Mouse (Mus musculus): Measurements from ENCODE around the gene Fasn. TPM values are rescaled to one million over a fixed set of nuclear protein-coding genes. Genes with fewer than 3 reads are reported as not detected.
A peak's percentile ranks its signal among the peaks of the same experiment; 100 is the strongest.
"Not testable (repeated sequence)": the region's sequence is repeated elsewhere in the genome, so short reads cannot be mapped to it uniquely, and the experiment has no call there.

Fasn gene
- 45.1 and 47.5 TPM in 2 replicates for polyA plus RNA-seq (2016; fragmentation: Nextera tagmentation; extraction: Ambion mirVana)

DNA sequence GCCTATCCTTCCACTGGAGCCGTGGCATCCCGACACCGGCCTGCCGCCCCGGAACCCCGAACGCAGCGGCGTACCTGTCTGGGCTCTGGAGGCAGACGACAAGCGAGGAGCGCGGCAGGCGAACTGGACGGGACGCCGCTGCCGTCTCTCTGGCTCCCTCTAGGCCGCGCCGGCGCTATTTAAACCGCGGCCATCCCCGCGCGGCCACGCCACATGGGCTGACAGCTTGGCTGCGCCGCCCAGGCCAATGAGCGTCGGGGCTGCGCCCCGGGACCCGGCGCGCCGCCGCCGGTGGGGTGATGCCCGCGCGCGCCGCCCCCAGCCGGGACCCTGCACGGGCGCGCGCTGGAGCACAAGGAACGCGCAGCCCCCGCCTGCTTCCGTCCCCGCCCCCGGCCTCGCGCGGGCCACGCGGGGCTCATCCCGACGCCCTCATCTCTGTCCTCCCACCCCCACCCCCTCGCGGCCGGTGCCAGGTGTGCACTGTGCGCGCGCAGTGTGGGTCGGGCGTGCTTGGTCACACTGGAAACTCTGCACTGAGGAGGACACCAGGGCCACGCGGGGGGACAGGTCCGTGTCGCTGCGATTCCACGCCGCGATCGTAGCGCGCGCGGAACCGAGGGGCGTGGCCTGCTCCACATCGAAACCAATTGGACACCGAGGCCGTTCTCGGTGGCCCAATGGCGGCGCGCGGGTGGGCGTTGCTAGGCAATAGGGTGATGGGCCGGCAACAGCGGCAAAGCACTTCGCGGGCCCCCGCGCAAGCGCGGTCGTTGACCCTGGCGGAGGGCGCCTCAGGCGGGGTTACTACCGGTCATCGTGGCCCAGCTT lies at the start of gene Fasn:
Fasn (minus strand) TSS at position 592 of the 831 bp plus-strand sequence.
- Histone ChIP-seq H3K9me3 (replicated peaks) (no peaks in the 10 kb centered on the region), H3K9ac (peak within 1 kb of the TSS; percentile 92), H3K4me2 (peak within 1 kb of the TSS; percentile 85), H3K4me3 (peak within 1 kb of the TSS; percentile 72), H3K27ac (ENCODE audit: poor library complexity, severe bottlenecking) (peak within 1 kb of the TSS; percentile 96), H3K27me3 (replicated peaks) (no peaks in the 10 kb centered on the region), H3K4me1 (replicated peaks) (peaks cover 47% of the 10 kb centered on the region), H3K36me3 (peaks cover 32% of the 10 kb centered on the region)
- WGBS, result 1% methylated on average over 105 of the region's 109 CpGs
- peak; percentile 91 for ATAC-seq (ENCODE audit: insufficient number of reproducible peaks, low FRiP score)

DNA sequence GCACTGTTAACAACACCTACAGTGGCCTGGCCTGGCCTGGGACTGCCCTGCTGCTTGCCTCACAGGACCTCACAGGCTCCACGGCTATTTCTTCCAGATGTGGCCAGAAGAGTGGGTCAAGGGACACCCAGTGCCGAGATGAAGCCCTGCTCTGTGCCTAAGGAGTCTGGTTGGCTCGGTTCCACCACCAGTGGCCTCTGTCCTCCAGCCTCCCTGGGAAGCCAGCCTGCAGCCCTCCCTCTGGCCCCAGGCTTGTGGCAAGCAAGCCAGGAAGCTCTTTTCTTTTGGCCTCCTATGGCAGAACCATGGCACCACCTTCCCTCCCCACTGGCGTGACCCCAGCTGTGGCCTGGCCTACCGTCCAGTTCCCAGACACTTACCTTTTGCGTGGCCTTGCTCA lies 48.9 kb upstream of the Fasn start:
- Histone ChIP-seq H3K36me3 (peaks cover 5% of the 10 kb centered on the region; the same call in 1 of the 2 replicates), H3K9me3 (replicated peaks) (no peaks in the 10 kb centered on the region), H3K4me2 (no peak overlapping the region), H3K4me1 (replicated peaks) (no peaks in the 10 kb centered on the region), H3K27ac (ENCODE audit: poor library complexity, severe bottlenecking) (no peak overlapping the region), H3K4me3 (no peak overlapping the region), H3K9ac (no peak overlapping the region), H3K27me3 (replicated peaks) (no peaks in the 10 kb centered on the region)
- ATAC-seq (ENCODE audit: insufficient number of reproducible peaks, low FRiP score), result no peak
- 81% methylated on average over 6 of the region's 6 CpGs for WGBS

DNA sequence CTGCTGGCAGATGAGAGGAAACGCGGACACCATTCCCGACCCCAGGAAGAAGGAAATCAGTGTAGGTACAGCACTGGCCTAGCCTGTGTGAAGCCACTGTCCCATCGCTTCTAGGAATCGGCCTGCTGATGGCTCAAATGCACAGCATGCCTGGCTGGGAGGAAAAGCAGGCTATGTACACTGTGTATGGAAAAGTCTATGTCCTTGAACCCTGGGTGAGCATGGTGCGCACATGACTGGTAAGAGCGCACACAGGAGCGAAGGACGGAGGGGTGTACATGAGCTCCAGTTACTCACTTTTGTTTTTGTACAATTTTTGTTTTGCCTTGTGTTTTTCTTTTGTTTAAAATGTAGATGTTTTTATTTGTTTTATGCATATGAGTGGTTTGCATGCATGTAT lies 47.2 kb upstream of the Fasn start:
- Histone ChIP-seq H3K4me3 (no peak overlapping the region), H3K27ac (ENCODE audit: poor library complexity, severe bottlenecking) (no peak overlapping the region), H3K9me3 (replicated peaks) (no peaks in the 10 kb centered on the region), H3K36me3 (no peaks in the 10 kb centered on the region; the same call in none of the 2 replicates), H3K27me3 (replicated peaks) (no peaks in the 10 kb centered on the region), H3K4me1 (replicated peaks) (no peaks in the 10 kb centered on the region), H3K4me2 (no peak overlapping the region), H3K9ac (no peak overlapping the region)
- 89% methylated on average over 9 of the region's 9 CpGs for WGBS
- no peak for ATAC-seq (ENCODE audit: insufficient number of reproducible peaks, low FRiP score)

DNA sequence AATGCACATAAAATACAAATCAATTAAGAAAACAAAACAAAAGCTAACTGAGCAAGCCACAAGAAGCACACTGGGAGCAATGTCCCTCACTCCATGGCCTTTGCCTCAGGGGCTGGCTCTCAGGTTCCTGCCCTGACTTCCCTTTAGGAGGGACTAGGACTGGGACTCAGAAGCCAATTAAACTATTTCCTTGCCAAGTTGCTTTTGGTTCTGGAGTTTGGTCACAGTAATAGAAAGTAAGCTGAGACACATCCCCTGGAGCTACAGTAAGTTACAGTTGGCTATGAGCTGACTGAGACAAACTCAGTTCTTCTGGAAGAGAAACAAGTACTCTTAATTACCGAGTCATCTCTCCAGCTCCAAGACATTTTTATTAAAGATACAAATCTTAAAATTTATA lies 41.5 kb upstream of the Fasn start:
- Histone ChIP-seq H3K9ac (no peak overlapping the region), H3K4me2 (no peak overlapping the region), H3K9me3 (replicated peaks) (no peaks in the 10 kb centered on the region), H3K36me3 (peaks cover 9% of the 10 kb centered on the region), H3K4me3 (no peak overlapping the region), H3K4me1 (replicated peaks) (no peaks in the 10 kb centered on the region), H3K27ac (ENCODE audit: poor library complexity, severe bottlenecking) (no peak overlapping the region), H3K27me3 (replicated peaks) (no peaks in the 10 kb centered on the region)
- no peak for ATAC-seq (ENCODE audit: insufficient number of reproducible peaks, low FRiP score)
- 89% methylated on average over 1 of the region's 1 CpGs for WGBS

DNA sequence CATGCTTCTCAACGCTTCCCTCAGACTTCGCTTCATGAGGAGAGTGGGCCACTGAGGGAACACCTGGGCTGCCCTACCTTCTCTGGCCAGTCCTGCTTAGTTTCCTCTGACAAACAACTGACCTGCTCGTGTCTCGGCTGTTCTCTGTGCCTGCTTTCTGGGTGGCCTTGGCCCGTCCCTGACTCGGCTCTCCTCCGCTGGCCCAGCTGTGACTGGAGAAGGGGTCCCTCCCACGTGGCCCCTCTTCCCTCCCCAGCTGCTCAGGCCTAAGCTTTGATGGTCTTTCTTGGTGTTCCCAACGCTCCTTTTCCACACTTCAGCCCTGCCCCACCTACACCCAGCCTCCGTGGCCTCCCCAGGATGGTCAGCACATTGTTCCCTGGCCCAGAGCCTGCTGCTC lies 38.5 kb upstream of the Fasn start:
- Histone ChIP-seq H3K27me3 (replicated peaks) (no peaks in the 10 kb centered on the region), H3K9me3 (replicated peaks) (no peaks in the 10 kb centered on the region), H3K4me3 (no peak overlapping the region), H3K9ac (no peak overlapping the region), H3K4me2 (no peak overlapping the region), H3K27ac (ENCODE audit: poor library complexity, severe bottlenecking) (no peak overlapping the region), H3K36me3 (peaks cover 32% of the 10 kb centered on the region), H3K4me1 (replicated peaks) (no peaks in the 10 kb centered on the region)
- 74% methylated on average over 10 of the region's 10 CpGs for WGBS
- ATAC-seq (ENCODE audit: insufficient number of reproducible peaks, low FRiP score), result no peak

DNA sequence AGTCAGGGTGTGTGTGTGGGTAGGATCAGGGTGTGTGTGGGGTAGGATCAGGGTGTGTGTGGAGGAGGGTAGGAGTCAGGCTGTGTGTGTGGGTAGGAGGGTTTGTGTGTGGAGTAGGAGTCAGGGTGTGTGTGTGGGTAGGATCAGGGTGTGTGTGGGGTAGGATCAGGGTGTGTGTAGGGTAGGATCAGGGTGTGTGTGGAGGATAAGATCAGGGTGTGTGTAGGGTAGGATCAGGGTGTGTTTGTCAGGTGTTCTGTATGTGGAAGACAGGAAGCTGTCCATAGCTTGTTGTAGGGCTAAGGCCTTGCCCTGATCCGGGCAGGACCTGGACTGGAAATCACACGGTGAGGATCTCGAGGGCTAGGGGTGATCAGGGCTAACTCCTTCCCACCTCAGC lies 31.6 kb upstream of the Fasn start:
- ATAC-seq (ENCODE audit: insufficient number of reproducible peaks, low FRiP score); H3K9ac ChIP-seq; H3K27me3 ChIP-seq (replicated peaks); H3K4me3 ChIP-seq; H3K4me2 ChIP-seq; H3K27ac ChIP-seq (ENCODE audit: poor library complexity, severe bottlenecking); H3K9me3 ChIP-seq (replicated peaks): not testable (repeated sequence)
- Histone ChIP-seq H3K36me3 (peaks cover 31% of the 10 kb centered on the region), H3K4me1 (replicated peaks) (peaks cover 22% of the 10 kb centered on the region)
- WGBS, result 94% methylated on average over 3 of the region's 3 CpGs

DNA sequence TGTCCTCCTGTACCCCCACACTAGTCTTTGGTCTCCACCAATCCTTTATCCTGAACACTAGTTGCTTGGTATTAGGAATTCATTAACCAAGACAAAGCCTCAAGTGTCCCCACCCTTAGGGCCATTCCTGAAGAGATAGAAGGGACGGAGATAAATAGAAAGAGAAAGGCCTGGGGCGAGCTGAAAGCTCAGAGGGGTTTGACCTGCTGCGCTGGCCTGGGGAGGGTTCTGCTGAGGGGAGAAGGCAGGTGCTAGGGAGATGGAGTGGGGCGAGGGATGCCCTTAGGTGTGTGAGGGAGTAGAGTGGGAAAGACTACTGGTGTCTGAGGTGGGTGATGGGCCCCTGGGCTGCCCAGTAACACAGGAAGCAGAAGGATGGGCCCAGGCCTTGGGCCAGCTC lies 29.4 kb upstream of the Fasn start:
- ATAC-seq (ENCODE audit: insufficient number of reproducible peaks, low FRiP score), result no peak
- Histone ChIP-seq H3K4me2 (no peak overlapping the region), H3K9ac (no peak overlapping the region), H3K27me3 (replicated peaks) (no peaks in the 10 kb centered on the region), H3K36me3 (peaks cover 13% of the 10 kb centered on the region), H3K4me1 (replicated peaks) (peaks cover 25% of the 10 kb centered on the region), H3K27ac (ENCODE audit: poor library complexity, severe bottlenecking) (no peak overlapping the region), H3K4me3 (no peak overlapping the region), H3K9me3 (replicated peaks) (0 out of 2 replicates have a peak, but pooled peaks cover 6% of the 10 kb centered on the region)
- 82% methylated on average over 4 of the region's 4 CpGs for WGBS

DNA sequence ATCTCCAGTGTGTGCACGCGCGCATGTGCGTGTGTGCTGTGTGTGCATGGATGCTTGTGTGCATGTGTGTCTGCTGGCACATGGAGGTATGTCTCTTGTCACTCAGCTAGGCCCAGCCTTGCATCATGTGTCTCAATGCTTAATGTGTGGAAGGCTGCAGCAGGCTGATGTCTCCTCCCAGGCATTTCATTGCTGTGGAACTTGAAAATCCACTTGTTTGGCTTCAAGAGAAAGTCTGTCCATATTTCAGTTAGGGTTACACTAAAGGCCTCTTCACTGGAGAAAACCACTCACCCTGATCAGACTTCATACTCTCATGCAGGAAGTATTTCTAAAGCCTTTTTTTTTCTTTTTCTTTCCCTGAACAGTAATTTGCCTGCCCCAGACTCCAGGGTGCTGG lies 28.8 kb upstream of the Fasn start:
- H3K36me3 ChIP-seq, result peaks cover 9% of the 10 kb centered on the region
- over 99% methylated on average over 4 of the region's 4 CpGs for WGBS
- H3K4me1 ChIP-seq (replicated peaks), result peaks cover 25% of the 10 kb centered on the region
- H3K27ac ChIP-seq (ENCODE audit: poor library complexity, severe bottlenecking), result no peak overlapping the region
- no peak for ATAC-seq (ENCODE audit: insufficient number of reproducible peaks, low FRiP score)
- H3K4me2 ChIP-seq, result no peak overlapping the region
- no peak overlapping the region for H3K4me3 ChIP-seq
- 0 out of 2 replicates have a peak, but pooled peaks cover 6% of the 10 kb centered on the region for H3K9me3 ChIP-seq (replicated peaks)
- no peak overlapping the region for H3K9ac ChIP-seq
- H3K27me3 ChIP-seq (replicated peaks), result no peaks in the 10 kb centered on the region

DNA sequence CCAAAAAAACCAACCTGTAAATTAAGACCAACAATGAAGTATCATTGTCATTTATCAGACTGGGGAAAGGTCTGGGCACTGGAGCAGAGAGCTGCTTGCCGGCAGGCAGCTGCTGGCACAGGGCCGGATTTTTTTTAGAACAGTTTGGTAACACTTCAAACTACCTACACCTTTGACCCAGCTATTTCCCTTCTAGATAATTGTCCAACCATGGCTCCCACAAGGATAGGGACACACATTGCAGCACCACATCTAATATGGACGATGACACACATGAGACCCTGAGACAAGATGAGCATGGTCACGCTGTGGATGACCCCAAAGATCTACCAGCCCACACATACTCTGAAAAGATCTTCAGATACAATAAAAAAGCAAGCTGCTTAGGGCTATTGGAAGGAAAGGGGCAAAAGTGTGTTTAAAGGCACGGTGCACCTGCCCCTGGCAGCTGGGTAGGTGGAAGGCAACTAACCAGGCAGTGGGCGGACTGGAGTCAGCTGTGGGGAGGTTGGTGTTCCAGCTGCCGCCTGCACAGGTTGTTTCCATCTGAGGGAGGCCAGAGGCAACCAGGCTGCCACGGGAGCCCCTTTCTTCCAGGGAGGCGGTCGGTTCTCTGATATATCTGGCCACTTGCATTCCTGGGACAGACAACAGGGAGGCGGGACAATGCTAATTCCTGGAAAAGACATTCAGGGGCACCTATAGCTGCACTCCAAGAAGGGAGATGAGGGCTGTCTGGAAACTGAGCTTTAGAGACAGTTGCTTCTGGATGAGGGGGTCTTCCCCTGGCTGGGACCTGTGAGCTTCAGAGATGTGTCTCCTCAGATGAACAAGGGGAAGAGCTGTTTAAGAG lies 28.0 kb upstream of the Fasn start:
- WGBS, result 41% methylated on average over 11 of the region's 11 CpGs
- H3K4me3 ChIP-seq, result no peak overlapping the region
- H3K36me3 ChIP-seq, result 0 out of 2 replicates have a peak, but pooled peaks cover 3% of the 10 kb centered on the region
- ATAC-seq (ENCODE audit: insufficient number of reproducible peaks, low FRiP score), result no peak
- H3K9ac ChIP-seq, result no peak overlapping the region
- H3K27ac ChIP-seq (ENCODE audit: poor library complexity, severe bottlenecking), result no peak overlapping the region; the same call in 1 of the 2 replicates
- H3K4me1 ChIP-seq (replicated peaks), result peaks cover 25% of the 10 kb centered on the region
- 0 out of 2 replicates have a peak, but pooled peaks cover 6% of the 10 kb centered on the region for H3K9me3 ChIP-seq (replicated peaks)
- H3K4me2 ChIP-seq, result no peak overlapping the region
- no peaks in the 10 kb centered on the region for H3K27me3 ChIP-seq (replicated peaks)

DNA sequence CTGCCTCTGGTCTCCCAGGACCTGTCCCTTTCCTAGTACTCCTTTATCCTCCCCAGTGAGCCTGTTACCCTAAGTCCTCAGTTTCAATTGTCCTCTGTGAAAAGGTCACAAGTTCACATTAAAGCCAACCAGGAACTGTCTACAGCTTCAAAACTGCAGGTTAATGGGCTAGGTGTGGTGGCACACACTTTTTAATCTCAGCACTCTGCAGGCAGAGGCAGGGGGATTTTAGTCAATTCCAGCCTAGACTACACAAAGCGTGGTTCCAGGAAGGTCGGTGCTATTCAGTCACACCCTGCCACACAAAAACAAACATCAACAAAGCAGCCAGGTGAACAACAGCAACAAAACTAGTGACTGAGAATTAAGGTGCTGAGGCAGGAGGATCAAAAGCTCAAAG lies 27.2 kb upstream of the Fasn start:
- ATAC-seq (ENCODE audit: insufficient number of reproducible peaks, low FRiP score), result no peak
- no peak overlapping the region for H3K4me2 ChIP-seq
- no peak overlapping the region for H3K4me3 ChIP-seq
- 0 out of 2 replicates have a peak, but pooled peaks cover 6% of the 10 kb centered on the region for H3K9me3 ChIP-seq (replicated peaks)
- no peaks in the 10 kb centered on the region for H3K27me3 ChIP-seq (replicated peaks)
- H3K9ac ChIP-seq, result no peak overlapping the region
- 0 out of 2 replicates have a peak, but pooled peaks cover 3% of the 10 kb centered on the region for H3K36me3 ChIP-seq
- peaks cover 25% of the 10 kb centered on the region for H3K4me1 ChIP-seq (replicated peaks)
- WGBS, result 75% methylated on average over 2 of the region's 2 CpGs
- H3K27ac ChIP-seq (ENCODE audit: poor library complexity, severe bottlenecking), result no peak overlapping the region

DNA sequence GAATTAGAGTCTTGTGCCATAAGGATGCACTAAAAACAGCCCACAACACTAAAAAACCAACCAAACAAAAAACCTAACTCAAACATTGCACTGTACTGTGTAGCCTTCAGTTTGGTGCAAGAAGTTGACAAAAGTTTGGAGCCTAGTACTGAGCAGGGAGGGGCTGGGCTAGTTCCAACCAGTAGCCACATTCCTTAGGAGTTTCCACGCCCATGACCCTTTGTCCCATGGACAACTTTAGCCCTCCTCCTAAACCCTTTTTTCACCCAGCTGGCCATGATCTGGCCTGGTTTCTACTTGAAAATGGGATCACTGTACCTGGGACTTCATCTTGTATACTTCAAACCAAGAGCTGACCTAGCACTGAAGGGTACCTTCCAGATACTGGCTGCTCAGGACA lies 26.8 kb upstream of the Fasn start:
- 0 out of 2 replicates have a peak, but pooled peaks cover 3% of the 10 kb centered on the region for H3K36me3 ChIP-seq
- 0 out of 2 replicates have a peak, but pooled peaks cover 6% of the 10 kb centered on the region for H3K9me3 ChIP-seq (replicated peaks)
- no peak overlapping the region for H3K4me3 ChIP-seq
- H3K4me1 ChIP-seq (replicated peaks), result peaks cover 25% of the 10 kb centered on the region
- no peaks in the 10 kb centered on the region for H3K27me3 ChIP-seq (replicated peaks)
- H3K27ac ChIP-seq (ENCODE audit: poor library complexity, severe bottlenecking), result no peak overlapping the region
- H3K4me2 ChIP-seq, result no peak overlapping the region
- ATAC-seq (ENCODE audit: insufficient number of reproducible peaks, low FRiP score), result no peak
- no peak overlapping the region for H3K9ac ChIP-seq
- WGBS, result 69% methylated on average over 1 of the region's 1 CpGs
